Mouse (Mus musculus) stomach, embryonic 14.5 days (tissue): ENCODE measurements at regions not wholly inside any gene's neighbourhood (a gene's known extent, or its start where the extent isn't known, plus 50 kb on each side); places are given as distances from the start of the nearest gene placed in this dataset.
"Not testable (repeated sequence)": the region's sequence is repeated elsewhere in the genome, so short reads cannot be mapped to it uniquely, and the experiment has no call there.

Source experiments
- ATAC-seq: fragments of 200-750 bp; cut with Nextera tagmentation; 2 replicates; pipeline ENCODE4 v1.8.0; 2017; ENCODE audit warnings: low read depth, moderate TSS enrichment; ENCODE audit not compliant: insufficient number of reproducible peaks, insufficient read depth, low FRiP score
- H3K27ac ChIP-seq: fragments of 300-500 bp; sonication (generic); 2 replicates; pipeline ENCODE4 v1.5.1; 2014; ENCODE audit warnings: mild to moderate bottlenecking, low read length, moderate library complexity, mixed read lengths
- H3K27me3 ChIP-seq: fragments of 300-500 bp; sonication (generic); 2 replicates; pipeline ENCODE4 v1.6.1; 2014; ENCODE audit warnings: low read length, control low read depth, mixed read lengths; ENCODE audit not compliant: control insufficient read depth, insufficient read depth
- H3K36me3 ChIP-seq: fragments of 300-500 bp; sonication (generic); 2 replicates; pipeline ENCODE4 v1.6.1; 2014; ENCODE audit warnings: mild to moderate bottlenecking, control low read depth, low read length, moderate library complexity, mixed read lengths; ENCODE audit not compliant: control insufficient read depth, insufficient read depth
- H3K4me1 ChIP-seq: fragments of 300-500 bp; sonication (generic); 2 replicates; pipeline ENCODE4 v1.6.1; 2014; ENCODE audit warnings: low read length, control low read depth, mixed read lengths; ENCODE audit not compliant: control insufficient read depth, insufficient read depth
- H3K4me2 ChIP-seq: fragments of 300-500 bp; sonication (generic); replicated peaks from 2 replicates; pipeline ENCODE4 v1.6.1; 2014; ENCODE audit warnings: low read depth, low read length, control low read depth
- H3K4me3 ChIP-seq: fragments of 300-500 bp; sonication (generic); 2 replicates; pipeline ENCODE4 v1.5.1; 2014; ENCODE audit warnings: low read depth, low read length, control low read depth
- H3K9ac ChIP-seq: fragments of 300-500 bp; sonication (generic); replicated peaks from 2 replicates; pipeline ENCODE4 v1.6.1; 2014; ENCODE audit warnings: low read depth, mild to moderate bottlenecking, control low read depth, low read length, moderate library complexity, mixed read lengths
- H3K9me3 ChIP-seq: fragments of 300-500 bp; sonication (generic); 2 replicates; pipeline ENCODE4 v1.6.1; 2016; ENCODE audit warnings: low read depth, low read length, control low read depth; ENCODE audit not compliant: control insufficient read depth
- WGBS: fragments of 180-500 bp; shearing (Covaris S2); extraction: QIAGEN DNeasy Blood & Tissue Kit; methylation state at CpG from one replicate; pipeline ENCODE4 v1.1.7; 2014; 5-methylcytosine and 5-hydroxymethylcytosine counted together

DNA sequence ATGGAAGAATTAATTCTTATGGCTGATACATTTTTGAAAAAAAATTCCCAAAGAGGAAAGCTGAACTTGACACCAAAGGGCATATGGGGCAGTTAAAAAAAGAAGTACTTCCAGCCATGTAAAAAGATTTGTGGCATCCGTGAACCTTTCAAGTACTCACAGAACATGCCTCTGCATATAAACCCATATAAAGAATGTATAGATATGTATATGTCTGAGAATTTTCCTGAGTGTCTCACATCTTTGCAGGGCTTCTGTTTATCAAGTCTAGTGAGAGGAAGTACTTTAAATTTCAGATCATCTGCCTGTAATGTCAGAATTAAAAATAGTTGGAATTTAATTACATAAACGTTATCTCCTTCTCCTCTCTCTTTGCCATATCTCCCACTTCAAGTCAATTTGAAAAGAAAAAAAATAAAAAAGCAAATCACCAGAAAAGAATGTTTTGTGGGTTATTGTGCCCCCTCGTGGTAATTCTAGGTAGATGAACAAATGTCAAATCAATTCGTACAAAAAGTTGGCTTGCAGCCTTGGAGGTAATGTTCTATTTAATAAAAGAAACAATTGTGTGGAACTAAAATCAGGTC, 400.4 kb downstream of the Trib2 start:
- no peak; the same call in 1 of the 2 replicates for ATAC-seq
- H3K27me3 ChIP-seq, result no peaks in the 10 kb centered on the region
- WGBS, result 10% methylated on average over 4 of the region's 4 CpGs

GRCm38 (mm10) chr12:15410419-15410818, 406.3 kb downstream of the Trib2 start:
- no peaks in the 10 kb centered on the region for H3K9me3 ChIP-seq
- H3K27ac ChIP-seq, result no peak overlapping the region
- no peaks in the 10 kb centered on the region for H3K4me1 ChIP-seq
- no peaks in the 10 kb centered on the region for H3K27me3 ChIP-seq
- H3K36me3 ChIP-seq, result no peaks in the 10 kb centered on the region
- no peak overlapping the region for H3K9ac ChIP-seq
- H3K4me3 ChIP-seq, result no peak overlapping the region
- no peak for ATAC-seq
- WGBS, result 66% methylated on average over 3 of the region's 3 CpGs
- no peak overlapping the region for H3K4me2 ChIP-seq

More for the DNA sequence above, 400.4 kb downstream of the Trib2 start:
- no peaks in the 10 kb centered on the region for H3K9me3 ChIP-seq
- no peak overlapping the region for H3K9ac ChIP-seq
- no peaks in the 10 kb centered on the region for H3K36me3 ChIP-seq
- H3K4me3 ChIP-seq, result no peak overlapping the region
- no peak overlapping the region for H3K4me2 ChIP-seq
- H3K27ac ChIP-seq, result no peak overlapping the region
- H3K4me1 ChIP-seq, result no peaks in the 10 kb centered on the region

- H3K9ac ChIP-seq, H3K27me3 ChIP-seq, H3K27ac ChIP-seq, H3K36me3 ChIP-seq, ATAC-seq, H3K9me3 ChIP-seq, H3K4me2 ChIP-seq, H3K4me1 ChIP-seq, H3K4me3 ChIP-seq: not testable (repeated sequence)
- 81% methylated on average over 3 of the region's 3 CpGs for WGBS
Observed at GRCm38 (mm10) chr12:15407577-15407976, 409.1 kb downstream of the Trib2 start.

DNA sequence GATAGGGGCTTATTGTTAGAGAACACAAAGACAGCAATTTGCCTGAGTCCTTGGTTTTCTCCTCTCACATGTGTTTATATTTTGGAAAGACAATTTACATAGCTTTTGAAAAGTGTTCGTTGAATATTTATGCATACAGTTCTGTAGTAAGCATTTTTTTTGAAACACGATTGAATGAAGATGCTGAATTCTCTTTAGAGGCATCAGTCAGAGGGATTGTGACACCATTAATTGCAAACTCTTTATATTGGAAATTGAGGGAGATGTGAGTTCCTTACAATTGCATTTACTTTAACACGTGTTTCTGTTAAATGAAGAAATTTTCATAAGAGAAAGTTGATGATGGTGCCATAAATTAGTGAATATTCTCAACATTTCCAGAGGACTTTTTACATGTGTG, 424.1 kb downstream of the Trib2 start:
- no peak overlapping the region for H3K9ac ChIP-seq
- 69% methylated on average over 3 of the region's 3 CpGs for WGBS
- H3K4me1 ChIP-seq, result no peaks in the 10 kb centered on the region
- no peak overlapping the region for H3K4me2 ChIP-seq
- no peaks in the 10 kb centered on the region for H3K27me3 ChIP-seq
- no peak overlapping the region for H3K27ac ChIP-seq
- no peak overlapping the region for H3K4me3 ChIP-seq
- ATAC-seq, result no peak
- no peaks in the 10 kb centered on the region for H3K9me3 ChIP-seq
- H3K36me3 ChIP-seq, result no peaks in the 10 kb centered on the region

DNA sequence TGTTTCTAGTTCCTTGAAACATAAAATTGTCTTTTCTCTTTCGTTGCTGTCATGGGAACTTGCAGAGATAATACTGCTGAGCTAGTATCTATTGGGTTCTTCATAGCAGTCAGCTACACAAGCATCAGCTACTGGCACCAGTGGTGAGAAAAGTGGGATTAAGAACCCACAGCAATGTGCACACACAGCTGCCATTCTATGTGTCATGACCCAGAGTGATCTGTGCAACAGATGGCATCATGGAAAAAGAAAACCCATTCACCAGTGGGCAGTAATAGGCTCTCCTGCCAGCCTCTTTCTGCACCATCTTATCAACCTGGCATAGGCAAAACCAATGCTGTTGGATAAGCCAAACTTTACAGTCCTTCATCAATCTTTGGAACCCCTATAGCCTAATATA, 428.1 kb downstream of the Trib2 start:
- Histone ChIP-seq H3K9me3 (no peaks in the 10 kb centered on the region), H3K4me3 (no peak overlapping the region), H3K9ac (no peak overlapping the region), H3K36me3 (no peaks in the 10 kb centered on the region), H3K4me1 (no peaks in the 10 kb centered on the region), H3K27me3 (no peaks in the 10 kb centered on the region), H3K27ac (no peak overlapping the region), H3K4me2 (no peak overlapping the region)
- ATAC-seq, result no peak
- 80% methylated on average over 1 of the region's 1 CpGs for WGBS

- no peaks in the 10 kb centered on the region for H3K36me3 ChIP-seq
- no peaks in the 10 kb centered on the region for H3K4me1 ChIP-seq
- no peak overlapping the region for H3K27ac ChIP-seq
- 82% methylated on average over 1 of the region's 1 CpGs for WGBS
- H3K4me3 ChIP-seq, result no peak overlapping the region
- no peak for ATAC-seq
- no peaks in the 10 kb centered on the region for H3K27me3 ChIP-seq
- H3K9me3 ChIP-seq, result no peaks in the 10 kb centered on the region
- H3K4me2 ChIP-seq, result no peak overlapping the region
- H3K9ac ChIP-seq, result no peak overlapping the region
Observed at GRCm38 (mm10) chr12:15357808-15358207, 458.9 kb downstream of the Trib2 start.

GRCm38 (mm10) chr12:15320697-15321449, 495.8 kb downstream of the Trib2 start:
- H3K36me3 ChIP-seq, result no peaks in the 10 kb centered on the region
- H3K9me3 ChIP-seq, result no peaks in the 10 kb centered on the region
- no peak overlapping the region for H3K4me3 ChIP-seq
- H3K4me1 ChIP-seq, result no peaks in the 10 kb centered on the region; the same call in 1 of the 2 replicates
- no peaks in the 10 kb centered on the region for H3K27me3 ChIP-seq
- H3K9ac ChIP-seq, result no peak overlapping the region
- ATAC-seq, result peak; percentile 93
- no peak overlapping the region; the same call in 1 of the 2 replicates for H3K27ac ChIP-seq
- 24% methylated on average over 5 of the region's 5 CpGs for WGBS
- H3K4me2 ChIP-seq, result no peak overlapping the region

- ATAC-seq, result 0 out of 2 replicates have a peak, but pooled peaks have one; percentile 35
Observed at GRCm38 (mm10) chr12:15319647-15320046, 497.1 kb downstream of the Trib2 start.

More at GRCm38 (mm10) chr12:15319647-15320046, 497.1 kb downstream of the Trib2 start:
- Histone ChIP-seq H3K36me3 (no peaks in the 10 kb centered on the region), H3K4me3 (no peak overlapping the region), H3K4me1 (no peaks in the 10 kb centered on the region; the same call in 1 of the 2 replicates), H3K9ac (no peak overlapping the region), H3K27ac (no peak overlapping the region; the same call in 1 of the 2 replicates), H3K9me3 (no peaks in the 10 kb centered on the region), H3K27me3 (no peaks in the 10 kb centered on the region), H3K4me2 (no peak overlapping the region)
- 44% methylated on average over 1 of the region's 1 CpGs for WGBS
